Mouse (Mus musculus): ENCODE results near the gene Chrm2. TPM values are rescaled to one million over a fixed set of nuclear protein-coding genes. Genes with fewer than 3 reads are reported as not detected.

Gene Chrm2
- total and polyA plus RNA-seq, 2 experiments from 2014 or later = 14.8 to 37.0 TPM

GRCm38 (mm10) chr6:36516508-36516907 lies 128.6 kb downstream of the Chrm2 start:
- no peak for DNase-seq (ENCODE audit: low spot score)
- no peaks in the 10 kb centered on the region for H3K9me3 ChIP-seq (replicated peaks; ENCODE audit: control insufficient read depth, low read length)
- WGBS = 70% methylated on average over 4 of the region's 4 CpGs
- no peak overlapping the region for H3K9ac ChIP-seq (replicated peaks; ENCODE audit: low read depth, low read length)
- peak overlapping the region; percentile 74 for H3K27ac ChIP-seq (ENCODE audit: low read depth)
- no peak for ATAC-seq (ENCODE audit: insufficient read depth, low read depth)
- H3K27me3 ChIP-seq (ENCODE audit: control insufficient read depth, insufficient read depth, low read length) = no peaks in the 10 kb centered on the region
- H3K4me3 ChIP-seq (ENCODE audit: low read depth, low read length) = no peak overlapping the region
- H3K4me1 ChIP-seq (ENCODE audit: control insufficient read depth, insufficient read depth) = peaks cover 23% of the 10 kb centered on the region
- H3K36me3 ChIP-seq (replicated peaks; ENCODE audit: control insufficient read depth, insufficient read depth, low read length) = no peaks in the 10 kb centered on the region
- no peak overlapping the region for H3K4me2 ChIP-seq (ENCODE audit: low read depth, low read length)
- TF ChIP-seq CTCF (IDR thresholded peaks at IDR 0.05; ENCODE audit: low read depth) (no peak), EP300 (IDR thresholded peaks at IDR 0.05; ENCODE audit: low read depth) (no peak)

GRCm38 (mm10) chr6:36517242-36517641 lies 129.4 kb downstream of the Chrm2 start:
- Histone ChIP-seq H3K27ac (ENCODE audit: low read depth) (peak overlapping the region; percentile 74), H3K9me3 (replicated peaks; ENCODE audit: control insufficient read depth, low read length) (no peaks in the 10 kb centered on the region)
- WGBS = 19% methylated on average over 5 of the region's 5 CpGs

GRCm38 (mm10) chr6:36523599-36523998 lies 135.7 kb downstream of the Chrm2 start:
- 91% methylated on average over 11 of the region's 11 CpGs for WGBS

More at GRCm38 (mm10) chr6:36517242-36517641, 129.4 kb downstream of the Chrm2 start:
- H3K4me2 ChIP-seq (ENCODE audit: low read depth, low read length) = no peak overlapping the region
- peak; percentile 20; the same call in 1 of the 2 replicates for ATAC-seq (ENCODE audit: insufficient read depth, low read depth)
- no peaks in the 10 kb centered on the region for H3K27me3 ChIP-seq (ENCODE audit: control insufficient read depth, insufficient read depth, low read length)
- H3K36me3 ChIP-seq (replicated peaks; ENCODE audit: control insufficient read depth, insufficient read depth, low read length) = no peaks in the 10 kb centered on the region
- H3K4me1 ChIP-seq (ENCODE audit: control insufficient read depth, insufficient read depth) = peaks cover 27% of the 10 kb centered on the region
- DNase-seq (ENCODE audit: low spot score) = peak; percentile 80
- no peak overlapping the region for H3K4me3 ChIP-seq (ENCODE audit: low read depth, low read length)
- TF ChIP-seq CTCF (IDR thresholded peaks at IDR 0.05; ENCODE audit: low read depth) (no peak), EP300 (IDR thresholded peaks at IDR 0.05; ENCODE audit: low read depth) (no peak)
- H3K9ac ChIP-seq (replicated peaks; ENCODE audit: low read depth, low read length) = no peak overlapping the region

GRCm38 (mm10) chr6:36528509-36528908 lies 140.6 kb downstream of the Chrm2 start:
- DNase-seq (ENCODE audit: low spot score) (no peak), ATAC-seq (ENCODE audit: insufficient read depth, low read depth) (no peak)
- Histone ChIP-seq H3K36me3 (replicated peaks; ENCODE audit: control insufficient read depth, insufficient read depth, low read length) (peaks cover 13% of the 10 kb centered on the region), H3K9me3 (replicated peaks; ENCODE audit: control insufficient read depth, low read length) (no peaks in the 10 kb centered on the region), H3K27me3 (ENCODE audit: control insufficient read depth, insufficient read depth, low read length) (no peaks in the 10 kb centered on the region), H3K4me2 (ENCODE audit: low read depth, low read length) (no peak overlapping the region), H3K4me3 (ENCODE audit: low read depth, low read length) (no peak overlapping the region), H3K4me1 (ENCODE audit: control insufficient read depth, insufficient read depth) (no peaks in the 10 kb centered on the region), H3K9ac (replicated peaks; ENCODE audit: low read depth, low read length) (no peak overlapping the region), H3K27ac (ENCODE audit: low read depth) (no peak overlapping the region)
- TF ChIP-seq CTCF (IDR thresholded peaks at IDR 0.05; ENCODE audit: low read depth) (no peak), EP300 (IDR thresholded peaks at IDR 0.05; ENCODE audit: low read depth) (no peak)
- 67% methylated on average over 4 of the region's 4 CpGs for WGBS

More at GRCm38 (mm10) chr6:36523599-36523998, 135.7 kb downstream of the Chrm2 start:
- no peak for DNase-seq (ENCODE audit: low spot score)
- no peak overlapping the region for H3K27ac ChIP-seq (ENCODE audit: low read depth)
- no peak overlapping the region for H3K9ac ChIP-seq (replicated peaks; ENCODE audit: low read depth, low read length)
- H3K27me3 ChIP-seq (ENCODE audit: control insufficient read depth, insufficient read depth, low read length) = no peaks in the 10 kb centered on the region
- H3K4me2 ChIP-seq (ENCODE audit: low read depth, low read length) = no peak overlapping the region
- no peak overlapping the region for H3K4me3 ChIP-seq (ENCODE audit: low read depth, low read length)
- TF ChIP-seq CTCF (IDR thresholded peaks at IDR 0.05; ENCODE audit: low read depth) (no peak), EP300 (IDR thresholded peaks at IDR 0.05; ENCODE audit: low read depth) (no peak)
- ATAC-seq (ENCODE audit: insufficient read depth, low read depth) = no peak
- peaks cover 17% of the 10 kb centered on the region for H3K36me3 ChIP-seq (replicated peaks; ENCODE audit: control insufficient read depth, insufficient read depth, low read length)
- no peaks in the 10 kb centered on the region for H3K9me3 ChIP-seq (replicated peaks; ENCODE audit: control insufficient read depth, low read length)
- peaks cover 6% of the 10 kb centered on the region; the same call in 1 of the 2 replicates for H3K4me1 ChIP-seq (ENCODE audit: control insufficient read depth, insufficient read depth)

GRCm38 (mm10) chr6:36541247-36541646 lies 153.4 kb downstream of the Chrm2 start:
- Histone ChIP-seq H3K9me3 (replicated peaks; ENCODE audit: control insufficient read depth, low read length) (no peaks in the 10 kb centered on the region), H3K4me2 (ENCODE audit: low read depth, low read length) (no peak overlapping the region), H3K27ac (ENCODE audit: low read depth) (peak overlapping the region; percentile 65), H3K4me3 (ENCODE audit: low read depth, low read length) (no peak overlapping the region), H3K4me1 (ENCODE audit: control insufficient read depth, insufficient read depth) (no peaks in the 10 kb centered on the region), H3K36me3 (replicated peaks; ENCODE audit: control insufficient read depth, insufficient read depth, low read length) (no peaks in the 10 kb centered on the region), H3K9ac (replicated peaks; ENCODE audit: low read depth, low read length) (no peak overlapping the region), H3K27me3 (ENCODE audit: control insufficient read depth, insufficient read depth, low read length) (no peaks in the 10 kb centered on the region)
- ATAC-seq (ENCODE audit: insufficient read depth, low read depth) (peak; percentile 93), DNase-seq (ENCODE audit: low spot score) (peak; percentile 87)
- 35% methylated on average over 6 of the region's 6 CpGs for WGBS
- TF ChIP-seq CTCF (IDR thresholded peaks at IDR 0.05; ENCODE audit: low read depth) (no peak), EP300 (IDR thresholded peaks at IDR 0.05; ENCODE audit: low read depth) (0 out of 2 replicates have a peak, but pooled peaks have one; percentile 36)

GRCm38 (mm10) chr6:36566886-36567285 lies 179.0 kb downstream of the Chrm2 start:
- 78% methylated on average over 2 of the region's 2 CpGs for WGBS
- no peak overlapping the region for H3K4me2 ChIP-seq (ENCODE audit: low read depth, low read length)
- 0 out of 2 replicates have a peak, but pooled peaks cover 5% of the 10 kb centered on the region for H3K9me3 ChIP-seq (replicated peaks; ENCODE audit: control insufficient read depth, low read length)
- H3K4me1 ChIP-seq (ENCODE audit: control insufficient read depth, insufficient read depth) = no peaks in the 10 kb centered on the region
- ATAC-seq (ENCODE audit: insufficient read depth, low read depth) = no peak
- no peaks in the 10 kb centered on the region for H3K36me3 ChIP-seq (replicated peaks; ENCODE audit: control insufficient read depth, insufficient read depth, low read length)
- H3K4me3 ChIP-seq (ENCODE audit: low read depth, low read length) = no peak overlapping the region
- H3K27me3 ChIP-seq (ENCODE audit: control insufficient read depth, insufficient read depth, low read length) = no peaks in the 10 kb centered on the region
- DNase-seq (ENCODE audit: low spot score) = no peak
- no peak overlapping the region for H3K9ac ChIP-seq (replicated peaks; ENCODE audit: low read depth, low read length)
- TF ChIP-seq EP300 (IDR thresholded peaks at IDR 0.05; ENCODE audit: low read depth) (no peak), CTCF (IDR thresholded peaks at IDR 0.05; ENCODE audit: low read depth) (no peak)
- H3K27ac ChIP-seq (ENCODE audit: low read depth) = no peak overlapping the region

MicroRNA genes within 50 kb of the gene (microRNA counts, 519-probe panel; counts per million panel counts)
- microRNA mmu-miR-490 = not detected

Small RNA genes lying within 50 kb of the gene (microRNA-seq; reads per million reads assigned to microRNA genes)
- gene Mir490 = 142 reads per million, percentile 61 among the genes with 10 or more reads in this experiment
